Mouse (Mus musculus): ENCODE measurements around the gene Slc6a11. TPM values are rescaled to one million over a fixed set of nuclear protein-coding genes. Genes with fewer than 3 reads are reported as not detected.
A peak's percentile ranks its signal among the peaks of the same experiment; 100 is the strongest.

Gene Slc6a11
- polyA plus RNA-seq, 1 experiment from 2014 or later = 0.72 TPM

- H3K27me3 ChIP-seq (ENCODE audit: poor library complexity, severe bottlenecking) = peaks cover 98% of the 10 kb centered on the region
- no peak for DNase-seq (ENCODE audit: extremely low spot score, low spot score)
- H3K4me3 ChIP-seq = no peak overlapping the region
- H3K36me3 ChIP-seq (replicated peaks) = no peaks in the 10 kb centered on the region
- H3K27ac ChIP-seq = no peak overlapping the region
- peaks cover 3% of the 10 kb centered on the region; the same call in 1 of the 2 replicates for H3K9me3 ChIP-seq
- H3K4me1 ChIP-seq = no peaks in the 10 kb centered on the region
- WGBS = 78% methylated on average over 8 of the region's 8 CpGs
These were observed 57.8 kb downstream of the Slc6a11 start for GRCm38 (mm10) chr6:114188869-114189268.

GRCm38 (mm10) chr6:114195998-114196397 lies 65.0 kb downstream of the Slc6a11 start:
- peaks cover 48% of the 10 kb centered on the region for H3K27me3 ChIP-seq (ENCODE audit: poor library complexity, severe bottlenecking)
- H3K9me3 ChIP-seq = peaks cover under 1% of the 10 kb centered on the region; the same call in 1 of the 2 replicates
- DNase-seq (ENCODE audit: extremely low spot score, low spot score) = no peak
- H3K4me3 ChIP-seq = no peak overlapping the region
- H3K27ac ChIP-seq = no peak overlapping the region
- H3K36me3 ChIP-seq (replicated peaks) = no peaks in the 10 kb centered on the region
- no peaks in the 10 kb centered on the region for H3K4me1 ChIP-seq

- no peak overlapping the region for H3K27ac ChIP-seq
- no peak overlapping the region for H3K4me3 ChIP-seq
- WGBS = 61% methylated on average over 9 of the region's 9 CpGs
- H3K27me3 ChIP-seq (ENCODE audit: poor library complexity, severe bottlenecking) = peaks cover 15% of the 10 kb centered on the region; the same call in 1 of the 2 replicates
- DNase-seq (ENCODE audit: extremely low spot score, low spot score) = no peak
- H3K4me1 ChIP-seq = no peaks in the 10 kb centered on the region
- H3K36me3 ChIP-seq (replicated peaks) = no peaks in the 10 kb centered on the region
- H3K9me3 ChIP-seq = no peaks in the 10 kb centered on the region
These were observed 68.3 kb downstream of the Slc6a11 start for GRCm38 (mm10) chr6:114199200-114199845.

- no peak overlapping the region for H3K4me3 ChIP-seq
- no peaks in the 10 kb centered on the region for H3K9me3 ChIP-seq
- DNase-seq (ENCODE audit: extremely low spot score, low spot score) = no peak
- no peak overlapping the region for H3K27ac ChIP-seq
- WGBS = 86% methylated on average over 3 of the region's 3 CpGs
- H3K36me3 ChIP-seq (replicated peaks) = no peaks in the 10 kb centered on the region
- no peaks in the 10 kb centered on the region for H3K4me1 ChIP-seq
- H3K27me3 ChIP-seq (ENCODE audit: poor library complexity, severe bottlenecking) = no peaks in the 10 kb centered on the region
These were observed 73.5 kb downstream of the Slc6a11 start for GRCm38 (mm10) chr6:114204557-114204956.

- no peak for DNase-seq (ENCODE audit: extremely low spot score, low spot score)
- Histone ChIP-seq H3K27ac (no peak overlapping the region), H3K4me3 (no peak overlapping the region), H3K9me3 (no peaks in the 10 kb centered on the region), H3K27me3 (ENCODE audit: poor library complexity, severe bottlenecking) (peaks cover 5% of the 10 kb centered on the region; the same call in 1 of the 2 replicates), H3K36me3 (replicated peaks) (no peaks in the 10 kb centered on the region), H3K4me1 (no peaks in the 10 kb centered on the region)
- 100% methylated on average over 2 of the region's 2 CpGs for WGBS
These were observed 77.3 kb downstream of the Slc6a11 start for GRCm38 (mm10) chr6:114208296-114208695.

- Histone ChIP-seq H3K36me3 (replicated peaks) (no peaks in the 10 kb centered on the region), H3K27me3 (ENCODE audit: poor library complexity, severe bottlenecking) (peaks cover 5% of the 10 kb centered on the region), H3K9me3 (no peaks in the 10 kb centered on the region), H3K4me1 (peaks cover 13% of the 10 kb centered on the region), H3K4me3 (no peak overlapping the region), H3K27ac (no peak overlapping the region)
- DNase-seq (ENCODE audit: extremely low spot score, low spot score) = no peak
- 88% methylated on average over 4 of the region's 4 CpGs for WGBS
These were observed 83.4 kb downstream of the Slc6a11 start for GRCm38 (mm10) chr6:114214393-114214792.

GRCm38 (mm10) chr6:114216741-114217414 lies 85.8 kb downstream of the Slc6a11 start:
- peaks cover 13% of the 10 kb centered on the region for H3K4me1 ChIP-seq
- H3K9me3 ChIP-seq = no peaks in the 10 kb centered on the region
- H3K4me3 ChIP-seq = no peak overlapping the region
- no peak for DNase-seq (ENCODE audit: extremely low spot score, low spot score)
- H3K27me3 ChIP-seq (ENCODE audit: poor library complexity, severe bottlenecking) = peaks cover 5% of the 10 kb centered on the region
- WGBS = 71% methylated on average over 13 of the region's 13 CpGs
- H3K27ac ChIP-seq = peak overlapping the region; percentile 20; the same call in 1 of the 2 replicates
- no peaks in the 10 kb centered on the region for H3K36me3 ChIP-seq (replicated peaks)

- H3K27me3 ChIP-seq (ENCODE audit: poor library complexity, severe bottlenecking) = peaks cover 26% of the 10 kb centered on the region
- H3K27ac ChIP-seq = no peak overlapping the region
- no peak for DNase-seq (ENCODE audit: extremely low spot score, low spot score)
- H3K9me3 ChIP-seq = no peaks in the 10 kb centered on the region
- WGBS = 19% methylated on average over 4 of the region's 4 CpGs
- peaks cover 9% of the 10 kb centered on the region for H3K4me1 ChIP-seq
- H3K36me3 ChIP-seq (replicated peaks) = no peaks in the 10 kb centered on the region
- H3K4me3 ChIP-seq = no peak overlapping the region
These were observed 93.4 kb downstream of the Slc6a11 start for GRCm38 (mm10) chr6:114224399-114224798.

- Histone ChIP-seq H3K4me1 (peaks cover 9% of the 10 kb centered on the region), H3K36me3 (replicated peaks) (no peaks in the 10 kb centered on the region), H3K27me3 (ENCODE audit: poor library complexity, severe bottlenecking) (peaks cover 34% of the 10 kb centered on the region), H3K27ac (no peak overlapping the region), H3K4me3 (no peak overlapping the region), H3K9me3 (no peaks in the 10 kb centered on the region)
- no peak for DNase-seq (ENCODE audit: extremely low spot score, low spot score)
- WGBS = 3% methylated on average over 2 of the region's 2 CpGs
These were observed 96.3 kb downstream of the Slc6a11 start for GRCm38 (mm10) chr6:114227378-114227777.

- no peak overlapping the region for H3K27ac ChIP-seq
- no peak overlapping the region for H3K4me3 ChIP-seq
- no peaks in the 10 kb centered on the region for H3K9me3 ChIP-seq
- H3K36me3 ChIP-seq (replicated peaks) = no peaks in the 10 kb centered on the region
- H3K27me3 ChIP-seq (ENCODE audit: poor library complexity, severe bottlenecking) = peaks cover 34% of the 10 kb centered on the region
- 88% methylated on average over 3 of the region's 3 CpGs for WGBS
- peaks cover 9% of the 10 kb centered on the region for H3K4me1 ChIP-seq
- no peak for DNase-seq (ENCODE audit: extremely low spot score, low spot score)
These were observed 97.2 kb downstream of the Slc6a11 start for GRCm38 (mm10) chr6:114228196-114228595.

GRCm38 (mm10) chr6:114238892-114239644 lies 108.0 kb downstream of the Slc6a11 start:
- WGBS = 33% methylated on average over 6 of the region's 6 CpGs
- H3K27ac ChIP-seq = 0 out of 2 replicates have a peak overlapping the region, but pooled peaks have one; percentile 3
- H3K4me3 ChIP-seq = no peak overlapping the region
- H3K27me3 ChIP-seq (ENCODE audit: poor library complexity, severe bottlenecking) = peaks cover 30% of the 10 kb centered on the region
- no peaks in the 10 kb centered on the region for H3K9me3 ChIP-seq
- no peaks in the 10 kb centered on the region for H3K36me3 ChIP-seq (replicated peaks)
- DNase-seq (ENCODE audit: extremely low spot score, low spot score) = peak; percentile 27
- H3K4me1 ChIP-seq = peaks cover 29% of the 10 kb centered on the region

GRCm38 (mm10) chr6:114245665-114246064 lies 114.6 kb downstream of the Slc6a11 start:
- no peak overlapping the region for H3K27ac ChIP-seq
- H3K4me3 ChIP-seq = no peak overlapping the region
- peaks cover 34% of the 10 kb centered on the region for H3K27me3 ChIP-seq (ENCODE audit: poor library complexity, severe bottlenecking)
- H3K36me3 ChIP-seq (replicated peaks) = no peaks in the 10 kb centered on the region
- no peak for DNase-seq (ENCODE audit: extremely low spot score, low spot score)
- peaks cover 6% of the 10 kb centered on the region for H3K4me1 ChIP-seq
- H3K9me3 ChIP-seq = no peaks in the 10 kb centered on the region
- 84% methylated on average over 11 of the region's 11 CpGs for WGBS

- WGBS = 7% methylated on average over 5 of the region's 5 CpGs
These were observed 119.3 kb downstream of the Slc6a11 start for GRCm38 (mm10) chr6:114250311-114250710.

More at GRCm38 (mm10) chr6:114250311-114250710, 119.3 kb downstream of the Slc6a11 start:
- Histone ChIP-seq H3K27ac (0 out of 2 replicates have a peak overlapping the region, but pooled peaks have one; percentile 30), H3K4me3 (no peak overlapping the region), H3K9me3 (no peaks in the 10 kb centered on the region), H3K4me1 (peaks cover 6% of the 10 kb centered on the region), H3K27me3 (ENCODE audit: poor library complexity, severe bottlenecking) (peaks cover 41% of the 10 kb centered on the region), H3K36me3 (replicated peaks) (no peaks in the 10 kb centered on the region)
- DNase-seq (ENCODE audit: extremely low spot score, low spot score) = peak; percentile 84
